Mouse (Mus musculus): Measurements from ENCODE around the gene Prkra.
"Not testable (repeated sequence)": the region's sequence is repeated elsewhere in the genome, so short reads cannot be mapped to it uniquely, and the experiment has no call there.

Prkra gene

GRCm38 (mm10) chr2:76654646-76655045 lies 6.8 kb upstream of the Prkra start:
- DNase-seq = no peak

DNA sequence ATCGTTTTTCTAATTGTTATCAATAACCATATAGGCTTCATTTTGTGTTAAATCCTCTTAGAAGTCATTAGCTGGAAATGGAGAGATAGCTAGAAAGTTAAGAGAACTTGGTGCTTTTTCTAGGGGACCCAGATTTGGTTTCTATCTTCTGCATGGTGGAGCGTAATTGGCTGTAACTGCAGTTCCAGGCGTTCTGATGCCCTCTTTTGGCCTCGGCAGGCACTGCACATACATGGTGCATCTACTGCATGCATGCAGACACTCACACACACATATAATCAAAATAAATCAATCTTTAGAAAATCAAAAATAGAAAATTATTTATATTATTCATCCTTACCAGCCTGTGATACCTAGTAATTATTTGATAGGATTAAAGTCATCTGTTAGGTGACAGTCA lies 5.3 kb upstream of the Prkra start:
- DNase-seq = no peak

DNA sequence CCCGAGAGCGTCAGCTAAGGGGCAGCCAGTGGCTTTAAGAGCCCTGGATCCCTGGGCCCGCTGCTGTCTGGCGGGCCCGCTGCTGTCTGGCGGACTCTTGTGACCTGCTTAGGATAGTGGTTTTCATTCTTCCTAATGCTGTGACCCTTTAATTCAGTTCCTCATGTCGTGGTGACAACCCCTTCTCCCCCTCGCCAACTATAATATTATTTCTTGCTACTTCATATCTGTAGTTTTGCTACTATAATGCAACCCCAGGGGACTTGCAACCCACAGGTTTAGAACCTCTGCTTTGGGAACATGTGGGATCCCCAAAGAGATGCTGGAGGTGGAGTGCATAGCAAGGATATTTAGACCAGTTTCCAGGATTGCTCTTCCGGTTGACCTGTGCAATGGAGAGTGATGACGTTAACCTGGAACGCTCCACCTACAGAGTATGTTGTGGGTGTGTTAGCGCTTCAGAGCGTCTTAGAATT lies 889 bp upstream of the Prkra start:
- peak; percentile 41 to 50 for DNase-seq

GRCm38 (mm10) chr2:76647441-76647869 lies 360 bp downstream of the Prkra start:
- DNase-seq = peak in 1 of 2 experiments; percentile 82

GRCm38 (mm10) chr2:76643801-76644200 lies 4.0 kb downstream of the Prkra start:
- DNase-seq = no peak

DNA sequence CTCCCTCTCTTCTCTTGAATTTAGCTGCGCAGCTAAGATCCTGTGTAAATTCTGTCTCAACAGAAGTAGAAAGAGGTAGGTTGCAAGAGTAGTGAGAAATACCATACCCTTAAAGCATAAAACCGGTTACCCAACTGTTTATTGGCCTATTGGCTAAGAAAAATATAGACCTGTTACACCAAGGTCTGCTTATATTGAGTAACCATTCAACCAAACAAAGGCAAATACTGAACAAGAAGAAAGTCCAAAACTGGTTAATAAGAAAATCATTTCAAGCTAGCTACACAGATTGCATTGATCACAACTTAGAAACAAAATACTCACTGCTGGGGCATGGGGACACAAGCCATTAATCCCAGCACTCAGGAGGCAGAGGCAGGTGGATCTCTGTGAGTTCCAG lies 8.2 kb downstream of the Prkra start:
- no peak for DNase-seq

DNA sequence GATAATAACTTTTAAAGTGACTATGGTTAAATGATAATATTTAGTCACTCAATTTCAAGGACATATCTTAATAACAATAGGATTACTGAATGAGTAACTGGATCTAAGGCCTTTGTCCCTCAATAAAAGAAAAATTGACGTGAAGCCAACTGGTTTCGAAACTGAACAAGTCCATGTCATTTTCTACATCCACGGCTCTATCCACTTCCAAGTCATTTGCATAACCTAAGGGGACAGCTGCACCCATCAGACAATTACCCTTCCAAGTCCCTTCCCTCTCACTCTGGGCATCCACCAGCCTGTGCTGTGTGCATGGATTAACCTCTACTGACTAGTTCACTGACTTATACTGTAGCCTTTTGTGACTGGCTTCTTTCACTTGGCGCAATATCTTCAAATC lies 16.2 kb downstream of the Prkra start:
- DNase-seq = no peak

GRCm38 (mm10) chr2:76630293-76630692 lies 17.5 kb downstream of the Prkra start:
- DNase-seq = no peak

- DNase-seq = not testable (repeated sequence)
Measured at GRCm38 (mm10) chr2:76622316-76622715, 25.5 kb downstream of the Prkra start.

DNA sequence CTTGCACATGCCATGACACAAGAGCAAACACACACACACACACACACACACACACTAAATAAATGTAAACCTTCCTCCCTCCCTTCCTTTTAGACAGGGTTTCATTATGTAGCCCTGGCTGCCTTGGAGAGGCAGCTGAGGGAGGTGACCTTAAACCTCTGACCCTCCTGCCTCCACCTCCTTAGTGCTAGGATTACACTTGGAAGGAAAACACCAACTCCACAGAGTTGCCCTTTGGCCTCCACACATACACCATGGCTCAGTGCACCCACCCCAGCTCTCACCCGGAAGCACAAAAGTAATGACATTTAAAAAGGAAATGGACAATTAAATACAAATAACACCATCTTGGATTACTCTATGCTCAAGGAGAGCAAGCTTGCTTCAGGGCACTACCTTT lies 26.1 kb downstream of the Prkra start:
- no peak for DNase-seq

- DNase-seq = no peak
Measured at GRCm38 (mm10) chr2:76620188-76620587, 27.6 kb downstream of the Prkra start.

- DNase-seq = peak; percentile 75 to 82
Measured at GRCm38 (mm10) chr2:76618078-76618477, 29.7 kb downstream of the Prkra start.

GRCm38 (mm10) chr2:76611996-76612395 lies 35.8 kb downstream of the Prkra start:
- DNase-seq = no peak

DNA sequence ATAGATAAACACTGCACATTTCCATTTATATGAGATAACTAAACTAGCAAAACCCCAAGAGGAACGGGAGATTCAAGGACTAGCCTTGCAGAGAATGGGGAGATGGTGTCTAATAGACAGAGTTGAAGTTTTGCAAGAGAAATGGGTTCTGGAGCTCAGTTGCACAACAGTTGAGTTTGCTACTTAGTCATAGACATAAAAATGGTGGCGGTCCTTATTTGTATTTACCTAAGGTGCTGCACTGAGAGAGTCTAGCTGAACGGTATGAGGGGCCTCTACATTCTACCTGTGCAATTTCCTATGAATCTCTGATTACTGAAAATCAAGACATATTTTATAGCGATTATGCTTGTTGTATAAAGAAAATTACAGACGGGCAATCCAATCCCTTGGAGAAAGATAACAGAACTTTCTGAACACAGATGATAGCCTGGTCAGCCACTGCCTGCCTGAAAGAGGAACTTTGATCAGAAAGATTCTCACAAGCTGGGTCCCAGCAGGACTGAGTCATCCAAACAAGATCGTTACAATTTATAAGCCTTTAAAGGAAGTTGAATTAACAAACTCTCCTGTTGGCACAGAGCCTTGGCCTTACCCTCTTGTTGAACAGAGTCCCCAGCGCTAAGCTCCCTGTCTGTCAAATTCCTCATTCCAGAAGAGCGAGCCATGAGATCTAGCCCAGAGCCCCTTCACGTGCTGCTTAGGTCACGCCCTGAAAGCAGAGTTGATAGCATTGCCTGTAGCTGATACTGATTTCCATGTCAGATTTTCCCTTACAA lies 37.3 kb downstream of the Prkra start:
- DNase-seq = no peak

DNA sequence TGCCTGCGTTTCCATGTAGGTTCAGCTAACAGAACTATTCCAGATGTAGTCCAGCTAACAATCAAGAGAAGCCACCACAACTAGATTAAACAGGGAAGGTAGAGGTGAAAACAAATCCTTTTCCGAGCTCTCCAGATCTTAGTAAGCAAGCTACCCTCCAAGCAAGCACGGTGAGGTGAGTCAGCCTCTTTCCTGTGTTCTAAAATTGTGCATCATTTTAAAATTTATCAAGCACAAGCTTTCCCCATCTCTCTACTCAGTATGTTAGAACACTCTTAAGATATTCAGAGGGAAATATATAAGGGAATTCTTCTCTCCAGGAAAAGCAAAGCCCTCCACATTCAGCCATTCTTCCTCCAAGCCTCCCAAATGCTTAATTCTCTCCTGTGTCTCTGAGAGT lies 41.1 kb downstream of the Prkra start:
- no peak for DNase-seq

GRCm38 (mm10) chr2:76602256-76602655 lies 45.6 kb downstream of the Prkra start:
- DNase-seq = peak; percentile 45 to 57

GRCm38 (mm10) chr2:76599214-76599613 lies 48.6 kb downstream of the Prkra start:
- DNase-seq = peak; percentile 20 to 26

DNA sequence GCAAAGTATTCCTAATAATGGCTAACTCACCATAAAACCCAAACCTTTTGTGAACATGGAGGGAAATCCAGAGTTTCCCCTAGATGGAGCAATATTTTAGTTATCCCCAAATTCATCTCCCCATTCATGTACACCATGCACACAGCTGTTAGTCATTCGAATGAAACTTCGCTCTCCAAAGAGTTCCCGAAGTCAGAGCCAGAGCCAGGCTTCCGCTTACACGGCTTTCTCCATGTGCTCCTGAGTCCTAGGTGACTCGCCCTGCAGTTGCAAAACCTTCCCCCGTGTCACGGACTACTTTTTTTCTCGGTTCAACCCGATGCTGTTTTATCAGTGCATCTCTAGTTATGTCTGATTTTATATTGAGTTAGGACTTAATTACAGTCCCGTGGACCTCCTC lies 50.3 kb downstream of the Prkra start:
- DNase-seq = no peak

GRCm38 (mm10) chr2:76592401-76592924 lies 55.4 kb downstream of the Prkra start:
- DNase-seq = no peak

DNA sequence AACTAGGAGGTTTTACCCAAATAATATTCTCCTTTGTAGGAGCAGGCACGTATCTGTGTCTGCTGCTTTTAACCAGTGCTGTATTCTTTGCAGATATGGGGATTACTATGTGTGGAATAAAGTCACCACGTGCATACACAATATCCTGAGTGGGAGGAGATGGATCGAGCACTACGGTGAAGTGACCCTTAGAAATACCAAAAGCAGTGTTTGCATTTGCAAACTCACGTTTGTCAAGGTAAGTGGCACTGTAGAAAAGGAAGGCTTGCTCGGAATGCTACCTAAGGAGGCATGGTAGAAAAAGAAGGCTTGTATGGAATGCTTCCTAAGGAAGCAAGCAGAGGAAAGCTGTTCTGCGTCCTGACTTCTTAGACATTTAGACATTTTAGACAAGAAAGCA lies 57.6 kb downstream of the Prkra start:
- no peak for DNase-seq

DNA sequence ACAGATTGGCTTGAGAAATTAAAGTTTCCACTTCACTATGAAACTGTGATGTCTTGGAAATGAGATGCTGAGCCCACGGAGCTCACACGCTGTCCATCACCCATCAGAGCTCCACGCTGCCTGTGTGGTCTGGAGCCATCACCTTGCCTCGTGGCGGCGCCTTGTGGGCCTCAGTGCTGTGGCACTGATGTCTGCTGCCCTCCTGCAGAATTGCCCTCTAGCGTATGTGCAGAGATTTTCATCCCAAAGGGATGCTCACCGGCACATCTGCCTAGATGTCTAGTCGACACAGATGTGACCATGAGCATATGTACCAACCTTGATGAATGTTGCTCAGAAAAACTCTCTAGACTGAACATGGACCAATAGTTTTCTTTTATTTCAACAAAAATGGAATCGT lies 60.9 kb downstream of the Prkra start:
- DNase-seq = no peak

DNA sequence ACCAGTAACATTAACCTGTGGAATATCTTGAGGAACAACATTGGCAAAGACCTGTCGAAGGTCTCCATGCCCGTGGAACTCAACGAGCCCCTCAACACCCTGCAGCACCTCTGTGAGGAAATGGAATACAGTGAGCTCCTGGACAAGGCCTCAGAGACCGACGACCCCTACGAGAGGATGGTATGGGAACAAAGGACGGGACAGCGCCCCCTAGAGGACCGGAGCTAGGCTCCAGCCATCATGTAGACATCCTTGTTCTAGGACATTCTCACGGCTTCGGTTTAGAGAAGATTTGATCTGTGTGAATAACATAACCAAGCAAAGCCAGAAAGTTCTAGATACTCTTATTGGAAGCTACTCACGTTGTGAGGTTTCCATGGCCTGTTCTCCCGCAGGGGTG lies 62.7 kb downstream of the Prkra start:
- DNase-seq = peak; percentile 25 to 34
